Mouse (Mus musculus): ENCODE data around the gene 2810004N23Rik.

- TF ChIP-seq MYC (IDR thresholded peaks at IDR 0.05; ENCODE audit: low read depth, low read length) (no peak), CTCF (IDR thresholded peaks at IDR 0.05 in 2 of 3, conservative IDR thresholded peaks at IDR 0.05 in 1 of 3; ENCODE audit: control insufficient read depth in 1 of 3, insufficient read depth in 1 of 3, low read depth in 2 of 3, low read length in 3 of 3, poor library complexity in 1 of 3, severe bottlenecking in 1 of 3) (no peak)
These were observed 25.0 kb downstream of the 2810004N23Rik start for GRCm38 (mm10) chr8:124837956-124838355.

Data from MEL (cell line).